Mouse (Mus musculus) spleen, postnatal 14 days (tissue): ENCODE measurements around the gene Gucy1a1.
A peak's percentile ranks its signal among the peaks of the same experiment; 100 is the strongest.
"Not testable (repeated sequence)": the region's sequence is repeated elsewhere in the genome, so short reads cannot be mapped to it uniquely, and the experiment has no call there.

Experiments used
- DNase-seq, 2 experiments: peaks; one replicate each; pipeline ENCODE4 v3.0.0; 2021 to 2022; ENCODE audit warnings: low spot score in 2 of 2

The Gucy1a1 gene

GRCm38 (mm10) chr3:82145126-82145901, at the start of gene Gucy1a1:
Gene Gucy1a1 (minus strand): TSS chr3:82145789.
- peak in 1 of 2 experiments; percentile 1 for DNase-seq

- no peak for DNase-seq
Observed at GRCm38 (mm10) chr3:82191559-82192245, 46.1 kb upstream of the Gucy1a1 start.

- no peak for DNase-seq
Observed at GRCm38 (mm10) chr3:82185626-82186025, 40.0 kb upstream of the Gucy1a1 start.

GRCm38 (mm10) chr3:82181500-82181899, 35.9 kb upstream of the Gucy1a1 start:
- no peak for DNase-seq

- no peak for DNase-seq
Observed at GRCm38 (mm10) chr3:82180253-82180652, 34.7 kb upstream of the Gucy1a1 start.

- no peak for DNase-seq
Observed at GRCm38 (mm10) chr3:82175501-82175900, 29.9 kb upstream of the Gucy1a1 start.

GRCm38 (mm10) chr3:82167064-82167463, 21.5 kb upstream of the Gucy1a1 start:
- DNase-seq: no peak

- DNase-seq: no peak
Observed at GRCm38 (mm10) chr3:82165937-82166336, 20.3 kb upstream of the Gucy1a1 start.

- not testable (repeated sequence) for DNase-seq
Observed at GRCm38 (mm10) chr3:82162992-82163391, 17.4 kb upstream of the Gucy1a1 start.

- no peak for DNase-seq
Observed at GRCm38 (mm10) chr3:82145978-82146377, 389 bp upstream of the Gucy1a1 start.

- no peak for DNase-seq
Observed at GRCm38 (mm10) chr3:82144725-82145125, 864 bp downstream of the Gucy1a1 start.

GRCm38 (mm10) chr3:82140781-82141180, 4.8 kb downstream of the Gucy1a1 start:
- DNase-seq: no peak

GRCm38 (mm10) chr3:82138002-82138667, 7.5 kb downstream of the Gucy1a1 start:
- DNase-seq: no peak

- no peak for DNase-seq
Observed at GRCm38 (mm10) chr3:82135483-82135882, 10.1 kb downstream of the Gucy1a1 start.

GRCm38 (mm10) chr3:82129258-82129657, 16.3 kb downstream of the Gucy1a1 start:
- no peak for DNase-seq

- DNase-seq: no peak
Observed at GRCm38 (mm10) chr3:82124567-82124966, 21.0 kb downstream of the Gucy1a1 start.

GRCm38 (mm10) chr3:82118916-82119315, 26.7 kb downstream of the Gucy1a1 start:
- no peak for DNase-seq

- no peak for DNase-seq
Observed at GRCm38 (mm10) chr3:82112439-82112838, 33.1 kb downstream of the Gucy1a1 start.

- no peak for DNase-seq
Observed at GRCm38 (mm10) chr3:82111986-82112385, 33.6 kb downstream of the Gucy1a1 start.

GRCm38 (mm10) chr3:82108951-82109350, 36.6 kb downstream of the Gucy1a1 start:
- DNase-seq: no peak

- DNase-seq: no peak
Observed at GRCm38 (mm10) chr3:82104229-82104628, 41.4 kb downstream of the Gucy1a1 start.

GRCm38 (mm10) chr3:82099127-82099526, 46.5 kb downstream of the Gucy1a1 start:
- no peak for DNase-seq

GRCm38 (mm10) chr3:82096801-82097200, 48.8 kb downstream of the Gucy1a1 start:
- DNase-seq: no peak
